ENCODE assay signal across 7 mouse cellular contexts in the genomic region with DNA sequence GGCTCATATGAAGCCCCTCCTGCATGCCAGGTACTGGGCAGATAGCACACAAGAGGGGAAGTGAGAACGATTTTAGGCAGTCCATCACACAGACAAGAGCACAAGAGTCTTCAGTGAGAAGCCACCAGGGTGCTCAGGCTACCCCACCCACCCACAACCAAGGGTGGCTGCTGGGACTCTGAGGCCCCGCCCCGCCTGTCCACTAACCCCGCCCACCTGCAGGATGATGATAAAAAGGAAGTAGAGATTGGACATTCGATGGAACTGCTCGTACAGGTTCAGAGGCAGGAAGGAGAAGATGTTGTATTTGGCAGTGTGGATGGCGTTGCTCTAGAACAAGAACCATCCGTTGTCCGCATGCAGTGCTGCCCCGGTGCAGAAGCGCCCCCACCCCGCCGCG. TPM values are rescaled to one million over a fixed set of nuclear protein-coding genes. Genes with fewer than 3 reads are reported as not detected.
DNase-seq lines count a peak whose midpoint lies in the region; ATAC-seq and TF ChIP-seq lines count a peak whose summit lies in the region.

No protein-coding gene starts in this region.

- no peaks in the 10 kb centered on the region for H3K9me3 ChIP-seq in E14TG2a.4 (ENCODE audit: low read length)
- H3K9me3 ChIP-seq in forebrain, embryonic 14.5 days (replicated peaks; ENCODE audit: control insufficient read depth, low read length), result no peaks in the 10 kb centered on the region

- peak overlapping the region; percentile 74 for H3K4me3 ChIP-seq in E14TG2a.4 (replicated peaks; ENCODE audit: low read length)
- H3K4me3 ChIP-seq in forebrain, embryonic 14.5 days (ENCODE audit: low read depth, low read length), result no peak overlapping the region

- H3K27me3 ChIP-seq in E14TG2a.4 (ENCODE audit: insufficient read depth, low read length), result peaks cover 12% of the 10 kb centered on the region
- H3K27me3 ChIP-seq in forebrain, embryonic 14.5 days (replicated peaks; ENCODE audit: control insufficient read depth, insufficient read depth, low read length), result peaks cover 20% of the 10 kb centered on the region

- no peak for ATAC-seq in forebrain, embryonic 14.5 days
- ATAC-seq in megakaryocyte progenitor cell, adult 5-6 weeks (replicated peaks; ENCODE audit: poor library complexity), result peak; percentile 14; the same call in 1 of the 2 replicates

- H3K27ac ChIP-seq in forebrain, embryonic 14.5 days (ENCODE audit: low read depth, low read length), result no peak overlapping the region

- DNase-seq in B cell, adult 2 months, result peak; percentile 82 to 85
- DNase-seq in forebrain, embryonic 14.5 days (ENCODE audit: low spot score), result no peak
- DNase-seq in gastrocnemius, adult 18-20 months (ENCODE audit: low spot score), result no peak
- no peak for DNase-seq in left cerebral cortex, adult 9 months (ENCODE audit: low spot score in 2 of 2)
- no peak for DNase-seq in adrenal gland, postnatal 36 days

- no peak for TF ChIP-seq CTCF in E14TG2a.4 (conservative IDR thresholded peaks at IDR 0.05; ENCODE audit: low read length)

- H3K36me3 ChIP-seq in E14TG2a.4 (ENCODE audit: insufficient read depth, low read length), result no peaks in the 10 kb centered on the region
- no peaks in the 10 kb centered on the region for H3K36me3 ChIP-seq in forebrain, embryonic 14.5 days (ENCODE audit: control insufficient read depth, insufficient read depth, low read length)

- WGBS in forebrain, embryonic 14.5 days, result 14% methylated on average over 14 of the region's 14 CpGs

- no peak overlapping the region for H3K9ac ChIP-seq in forebrain, embryonic 14.5 days (ENCODE audit: low read length)

- H3K4me1 ChIP-seq in E14TG2a.4 (replicated peaks; ENCODE audit: low read depth, low read length), result peaks cover 55% of the 10 kb centered on the region
- no peaks in the 10 kb centered on the region for H3K4me1 ChIP-seq in forebrain, embryonic 14.5 days (ENCODE audit: control insufficient read depth, insufficient read depth, low read length)

- H3K4me2 ChIP-seq in forebrain, embryonic 14.5 days (ENCODE audit: low read length), result 0 out of 2 replicates have a peak overlapping the region, but pooled peaks have one; percentile 9

RNA-seq across cellular contexts. Expression of gene Atp8b3, which starts 3.9 kb away (rescaled TPM):
- polyA plus RNA-seq in forebrain, embryonic 14.5 days (2014; fragmentation: Nextera tagmentation; extraction: Ambion mirVana), result 0.30 and 0.33 TPM in 2 replicates
- total RNA-seq in megakaryocyte progenitor cell, adult 5-6 weeks (2015), result not detected in 2 replicates
- total RNA-seq in megakaryocyte progenitor cell, adult 5-6 weeks (2017), result not detected in 2 replicates
- total RNA-seq in gastrocnemius, adult 18-20 months (2021), result not detected
- 1 to 10 TPM in 1 of 2 experiments, under 1 TPM in 1; 0.43 to 1.1 TPM for total RNA-seq in adrenal gland, postnatal 36 days (2021)

RNA-seq across cellular contexts. Expression of gene Rexo1, which starts 26.3 kb away (rescaled TPM):
- 22.3 and 28.8 TPM in 2 replicates for polyA plus RNA-seq in forebrain, embryonic 14.5 days (2014; fragmentation: Nextera tagmentation; extraction: Ambion mirVana)
- 34.1 and 35.2 TPM in 2 replicates for total RNA-seq in megakaryocyte progenitor cell, adult 5-6 weeks (2015)
- total RNA-seq in megakaryocyte progenitor cell, adult 5-6 weeks (2017), result 17.1 and 19.2 TPM in 2 replicates
- total RNA-seq in gastrocnemius, adult 18-20 months (2021), result 10 to 100 TPM in 1 of 2 experiments, 1 to 10 TPM in 1; 9.6 to 11.1 TPM
- 10 to 100 TPM; 28.3 to 42.9 TPM for total RNA-seq in adrenal gland, postnatal 36 days (2021)

RNA-seq across cellular contexts. Expression of gene Onecut3, which starts 40.4 kb away (rescaled TPM):
- polyA plus RNA-seq in forebrain, embryonic 14.5 days (2014; fragmentation: Nextera tagmentation; extraction: Ambion mirVana), result 0.28 and 0.34 TPM in 2 replicates
- total RNA-seq in megakaryocyte progenitor cell, adult 5-6 weeks (2015), result not detected in 2 replicates
- total RNA-seq in megakaryocyte progenitor cell, adult 5-6 weeks (2017), result not detected in 2 replicates
- total RNA-seq in gastrocnemius, adult 18-20 months (2021), result not detected
- not detected for total RNA-seq in adrenal gland, postnatal 36 days (2021)

RNA-seq across cellular contexts. Expression of gene Klf16, which starts 42.0 kb away (rescaled TPM):
- 6.2 and 6.6 TPM in 2 replicates for polyA plus RNA-seq in forebrain, embryonic 14.5 days (2014; fragmentation: Nextera tagmentation; extraction: Ambion mirVana)
- total RNA-seq in megakaryocyte progenitor cell, adult 5-6 weeks (2015), result 5.3 and 5.4 TPM in 2 replicates
- 4.3 and 6.0 TPM in 2 replicates for total RNA-seq in megakaryocyte progenitor cell, adult 5-6 weeks (2017)
- 1 to 10 TPM; 1.5 to 1.9 TPM for total RNA-seq in gastrocnemius, adult 18-20 months (2021)
- 10 to 100 TPM; 13.6 to 14.1 TPM for total RNA-seq in adrenal gland, postnatal 36 days (2021)

RNA-seq across cellular contexts. Expression of gene Abhd17a, which starts 55.1 kb away (rescaled TPM):
- 118 and 126 TPM in 2 replicates for polyA plus RNA-seq in forebrain, embryonic 14.5 days (2014; fragmentation: Nextera tagmentation; extraction: Ambion mirVana)
- 59.7 and 79.8 TPM in 2 replicates for total RNA-seq in megakaryocyte progenitor cell, adult 5-6 weeks (2015)
- 20.5 and 29.4 TPM in 2 replicates for total RNA-seq in megakaryocyte progenitor cell, adult 5-6 weeks (2017)
- 10 to 100 TPM; 62.4 to 64.3 TPM for total RNA-seq in gastrocnemius, adult 18-20 months (2021)
- total RNA-seq in adrenal gland, postnatal 36 days (2021), result 100 to 1,000 TPM; 103 to 107 TPM

Comparison
In these comparisons a context has a peak if more than half of its experiments do, and no peak if none do; other contexts are left out.
1. DNase-seq: peak in B cell, adult 2 months (2 of 2); none in forebrain, embryonic 14.5 days (single experiment), gastrocnemius, adult 18-20 months (single experiment), left cerebral cortex, adult 9 months (0 of 2) and adrenal gland, postnatal 36 days (0 of 2).